Mouse (Mus musculus) testis, postnatal 10 days (tissue): ENCODE measurements around the gene Grm8.

Experiments
- DNase-seq: peaks from one replicate; pipeline ENCODE4 v3.0.0; 2021; ENCODE audit warnings: low spot score

Grm8 gene

GRCm38 (mm10) chr6:28040815-28041214 is 94.2 kb downstream of the Grm8 start:
- no peak for DNase-seq

DNA sequence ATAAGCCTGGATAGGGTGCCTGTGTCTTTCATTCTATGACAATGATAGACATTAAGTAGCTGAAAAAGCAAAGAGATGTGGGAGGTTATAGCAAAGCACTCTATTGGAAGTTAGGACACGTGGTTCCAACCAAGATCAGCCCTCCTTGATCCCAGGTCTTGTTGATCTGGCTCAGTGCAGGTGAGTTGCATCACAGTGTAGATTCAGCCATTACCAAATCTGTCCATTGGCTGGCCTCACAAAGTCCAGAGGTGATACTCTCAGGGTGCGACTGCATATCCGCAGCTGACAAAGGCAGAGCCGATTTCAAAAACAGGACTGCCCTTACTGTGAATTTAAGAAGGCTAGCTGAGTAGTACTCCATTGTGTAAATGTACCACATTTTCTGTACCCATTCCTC is 103.0 kb downstream of the Grm8 start:
- no peak for DNase-seq

- no peak for DNase-seq
These were observed 117.3 kb downstream of the Grm8 start for GRCm38 (mm10) chr6:28017653-28018052.

DNA sequence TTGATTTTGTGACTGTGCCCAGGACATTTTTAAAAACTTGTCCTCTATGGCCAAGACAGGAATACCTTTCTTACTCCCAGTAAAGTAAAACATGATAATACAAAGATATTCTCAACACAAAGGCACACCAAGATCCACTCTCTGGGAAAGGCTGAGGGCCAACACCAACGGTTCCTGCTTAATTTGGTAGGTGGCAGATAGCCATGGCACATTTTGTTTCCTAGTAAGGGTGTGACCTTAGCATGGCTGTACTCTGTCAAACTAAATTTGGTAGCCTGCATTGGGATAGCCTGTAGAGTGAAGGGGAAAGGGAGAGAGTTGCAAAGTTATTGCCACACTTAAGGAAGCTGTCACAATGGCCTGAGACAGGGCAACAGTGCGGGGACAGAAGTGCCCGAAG is 128.0 kb downstream of the Grm8 start:
- no peak for DNase-seq

DNA sequence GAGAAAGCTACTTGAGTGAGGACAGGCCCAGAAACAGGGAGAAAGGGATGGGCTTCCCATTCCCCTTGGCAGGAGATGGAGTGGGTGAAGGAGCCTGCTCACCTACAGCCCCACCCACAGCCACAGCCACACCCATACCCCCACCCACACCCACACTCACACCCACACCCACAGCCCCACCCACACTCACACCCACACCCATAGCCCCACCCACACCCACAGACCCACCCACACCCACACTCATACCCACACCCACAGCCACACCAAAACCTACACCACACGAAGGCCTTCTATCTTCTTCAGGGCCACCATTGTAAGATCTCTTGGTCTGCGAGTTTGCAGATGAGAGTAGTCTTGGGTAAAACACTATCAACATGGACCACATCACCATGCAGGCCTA is 137.7 kb downstream of the Grm8 start:
- no peak for DNase-seq

DNA sequence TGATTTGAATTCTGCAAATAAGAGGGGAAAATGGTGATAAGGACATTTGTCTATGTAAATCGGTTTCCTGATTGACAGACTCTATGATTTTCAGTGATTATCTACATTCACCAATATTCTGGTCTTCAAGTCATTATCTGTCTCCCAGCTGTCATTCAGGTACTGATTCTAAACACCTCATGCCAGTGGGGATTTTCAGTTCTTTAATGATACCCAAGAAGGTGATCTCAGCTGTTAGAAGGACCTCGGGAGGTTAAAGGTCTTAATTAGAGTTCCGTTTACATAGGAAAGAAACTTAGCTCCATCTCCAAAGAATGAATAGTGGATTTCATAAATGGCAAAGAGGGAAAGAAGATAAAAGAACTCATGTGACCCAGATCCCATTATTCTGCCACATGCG is 143.7 kb downstream of the Grm8 start:
- DNase-seq: no peak

- no peak for DNase-seq
These were observed 152.4 kb downstream of the Grm8 start for GRCm38 (mm10) chr6:27982598-27982997.

- DNase-seq: peak; percentile 41
These were observed 153.0 kb downstream of the Grm8 start for GRCm38 (mm10) chr6:27982021-27982420.

DNA sequence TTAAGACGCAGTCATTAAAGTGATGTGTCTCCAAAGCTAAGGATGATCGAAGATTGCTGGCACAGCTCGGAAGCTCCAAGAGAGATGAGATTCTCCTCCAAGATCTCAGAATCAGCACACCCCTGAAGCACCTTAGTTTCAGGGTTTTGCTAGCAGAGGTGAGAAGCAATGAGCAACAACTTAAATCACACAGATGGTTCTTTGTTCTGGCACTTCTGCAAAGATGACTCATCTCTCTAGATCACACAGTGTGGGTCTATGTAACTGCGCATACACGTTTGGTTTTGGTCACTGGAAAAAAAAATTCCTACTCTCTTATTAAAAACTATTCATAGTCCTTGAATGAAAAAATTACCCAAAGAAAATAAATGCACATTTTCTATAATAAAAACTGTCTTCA is 157.6 kb downstream of the Grm8 start:
- DNase-seq: no peak

DNA sequence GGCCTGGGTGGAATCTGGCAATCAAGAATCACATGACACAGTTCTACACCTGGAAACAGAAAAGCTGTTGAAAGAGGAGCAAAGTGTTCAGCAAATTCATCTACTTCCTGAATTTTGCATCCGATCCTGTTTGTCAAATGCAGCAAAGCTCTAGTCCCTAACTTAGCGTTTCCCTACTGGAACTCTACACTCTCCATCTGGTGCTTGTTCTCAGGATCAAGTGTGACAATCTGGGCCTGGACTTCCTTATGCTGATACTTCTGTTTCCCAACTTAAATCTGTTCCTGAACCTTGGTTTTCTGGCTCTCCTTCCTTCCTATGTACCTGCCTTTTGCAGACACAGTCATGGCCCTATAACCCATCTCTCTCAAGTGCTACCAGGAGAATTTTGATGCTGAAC is 166.1 kb downstream of the Grm8 start:
- no peak for DNase-seq

DNA sequence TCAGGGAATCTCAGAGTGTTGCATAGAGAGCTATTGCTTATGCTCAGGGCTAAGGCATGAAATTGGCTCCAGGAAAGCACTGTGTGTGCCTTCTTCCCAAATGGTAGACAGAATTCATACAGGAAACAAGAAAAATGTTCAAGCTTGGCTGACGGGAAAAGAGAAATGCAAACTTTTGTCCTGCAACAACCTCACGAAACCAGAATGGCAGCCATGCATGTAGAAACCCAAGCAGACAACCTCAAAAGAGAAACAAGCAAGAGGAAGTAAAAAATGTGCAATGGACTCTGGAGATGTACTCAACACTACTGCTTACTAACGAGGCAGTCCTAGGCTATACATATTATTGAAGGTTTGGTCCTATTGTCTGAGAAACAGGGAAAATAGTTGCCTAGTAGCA is 167.9 kb downstream of the Grm8 start:
- DNase-seq: no peak

- no peak for DNase-seq
These were observed 169.7 kb downstream of the Grm8 start for GRCm38 (mm10) chr6:27965237-27965636.

DNA sequence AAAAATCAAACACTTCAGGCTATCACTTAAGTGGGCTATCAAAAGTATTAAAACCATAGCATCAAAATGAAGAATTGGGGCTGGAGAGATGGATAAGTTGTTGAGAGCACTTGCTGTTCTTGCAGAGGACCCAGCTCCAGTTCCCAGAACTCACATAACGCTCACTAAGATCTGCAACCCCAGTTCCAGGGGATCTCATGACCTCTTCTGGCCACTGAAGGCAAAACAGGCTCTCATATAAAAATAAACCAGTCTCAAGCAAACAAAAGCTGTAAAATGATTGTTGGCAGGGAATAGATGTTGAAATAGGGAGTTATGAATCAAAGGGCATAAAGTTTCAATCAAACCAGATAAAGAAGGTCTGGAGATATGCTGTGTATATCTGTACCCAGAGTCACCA is 171.1 kb downstream of the Grm8 start:
- no peak for DNase-seq

- DNase-seq: no peak
These were observed 178.6 kb downstream of the Grm8 start for GRCm38 (mm10) chr6:27956278-27956857.

- no peak for DNase-seq
These were observed 183.5 kb downstream of the Grm8 start for GRCm38 (mm10) chr6:27951433-27951832.

DNA sequence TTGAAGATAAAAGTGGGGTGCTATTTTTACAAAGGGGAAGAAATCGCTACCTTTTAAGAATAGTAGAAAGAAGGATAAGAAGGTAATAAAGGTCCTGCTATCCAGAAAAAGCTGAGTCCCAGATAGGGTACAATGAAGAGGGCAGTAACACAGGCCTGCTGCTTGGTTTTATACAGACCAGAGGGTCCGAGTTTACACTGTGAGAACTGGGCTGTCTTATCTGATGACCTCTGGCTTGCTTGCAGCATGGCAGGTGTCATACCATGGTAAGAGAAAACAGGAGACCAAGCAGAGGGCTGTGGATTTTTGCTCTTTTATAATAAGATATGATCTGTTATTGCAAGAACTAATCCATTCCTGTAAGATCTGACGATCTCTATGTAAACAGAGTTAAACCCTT is 206.9 kb downstream of the Grm8 start:
- no peak for DNase-seq

GRCm38 (mm10) chr6:27913281-27913680 is 221.7 kb downstream of the Grm8 start:
- DNase-seq: no peak

DNA sequence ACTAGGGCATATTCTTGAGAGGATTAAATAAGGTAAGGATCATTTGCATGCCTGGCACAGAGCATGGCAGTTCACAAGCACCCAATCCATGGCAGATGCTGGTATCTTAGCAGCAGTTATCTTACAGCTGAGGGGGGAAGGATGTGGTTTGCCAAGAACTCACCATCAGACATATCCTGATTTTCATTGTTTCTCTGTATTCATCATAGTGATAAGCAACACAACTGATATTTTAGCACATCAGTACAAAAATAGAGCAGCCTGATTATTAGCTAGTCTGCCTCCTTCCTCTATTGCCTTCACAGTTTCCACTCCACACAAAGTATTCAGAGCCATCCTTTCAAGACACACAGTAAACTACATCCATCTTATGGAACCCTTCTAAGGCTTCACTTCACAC is 230.6 kb downstream of the Grm8 start:
- DNase-seq: no peak

- no peak for DNase-seq
These were observed 232.8 kb downstream of the Grm8 start for GRCm38 (mm10) chr6:27902224-27902623.

DNA sequence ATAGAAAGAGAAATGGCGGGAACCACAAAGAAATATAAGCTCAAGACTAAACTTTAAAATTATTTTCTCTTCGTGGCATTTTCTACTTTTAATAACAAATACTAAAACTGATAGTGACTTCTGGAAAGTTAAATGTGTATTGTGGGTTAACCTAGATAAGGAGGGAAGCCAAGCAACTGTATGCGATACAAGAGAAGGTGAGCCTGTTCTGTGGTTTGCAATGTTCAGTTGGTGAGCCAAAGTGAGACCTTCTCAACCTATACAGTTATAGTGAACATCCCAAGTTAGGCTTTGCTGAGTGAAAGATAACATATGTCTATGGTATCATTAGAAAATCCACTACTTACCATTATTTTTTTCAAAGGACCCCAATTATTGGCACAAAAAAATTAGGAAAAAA is 233.6 kb downstream of the Grm8 start:
- DNase-seq: no peak

- no peak for DNase-seq
These were observed 239.8 kb downstream of the Grm8 start for GRCm38 (mm10) chr6:27895153-27895552.

GRCm38 (mm10) chr6:27892886-27893285 is 242.1 kb downstream of the Grm8 start:
- DNase-seq: no peak

GRCm38 (mm10) chr6:27888391-27888790 is 246.6 kb downstream of the Grm8 start:
- DNase-seq: no peak

GRCm38 (mm10) chr6:27887922-27888321 is 247.1 kb downstream of the Grm8 start:
- no peak for DNase-seq

DNA sequence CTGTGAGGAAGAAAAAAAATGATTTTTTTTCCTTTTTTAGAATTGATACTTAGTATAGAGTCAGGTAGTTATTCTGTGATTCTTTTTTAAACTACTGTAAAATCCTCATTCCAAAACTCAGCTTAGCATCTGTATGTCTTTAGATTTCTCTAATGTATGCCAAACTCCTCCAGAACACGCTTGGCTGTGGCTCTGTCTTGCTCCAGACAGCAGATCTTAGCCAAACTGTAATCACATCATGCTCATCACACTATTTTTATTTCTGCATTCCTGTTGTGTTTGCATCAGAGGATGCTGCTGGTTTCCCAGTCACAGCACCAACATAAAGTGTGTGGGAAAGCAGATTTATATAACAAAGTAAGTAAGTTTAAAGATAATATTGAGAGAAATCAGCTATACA is 249.2 kb downstream of the Grm8 start:
- DNase-seq: no peak
